Mouse (Mus musculus): ENCODE results near the gene Dlg4.

DNA sequence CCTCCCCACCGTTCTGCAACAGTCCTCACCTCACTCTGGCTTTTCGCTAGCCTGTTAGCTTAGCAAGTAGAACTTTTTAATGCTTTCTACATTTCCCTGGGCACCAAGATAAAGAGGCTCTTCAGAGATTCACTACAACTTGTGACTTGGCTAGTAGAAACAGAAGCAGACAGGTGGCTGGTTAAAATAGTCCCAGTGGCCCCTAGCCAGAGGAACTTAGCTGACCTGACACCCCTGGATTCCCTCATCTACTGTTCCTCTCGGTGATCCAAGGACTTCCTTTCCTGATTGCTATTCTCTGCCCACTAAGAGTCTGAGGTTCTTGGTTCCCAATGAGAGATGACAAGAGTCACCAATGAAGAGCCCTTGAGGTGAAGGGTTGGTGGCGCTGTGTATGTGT, 33.4 kb upstream of the Dlg4 start:
- no peak for TF ChIP-seq CTCF (IDR thresholded peaks at IDR 0.05; ENCODE audit: low read depth, low read length)
- TF ChIP-seq GATA1 (IDR thresholded peaks at IDR 0.05; ENCODE audit: borderline replicate concordance, low read length): no peak
- no peak for TF ChIP-seq GATA2 (IDR thresholded peaks at IDR 0.05; ENCODE audit: borderline replicate concordance, low read depth, low read length)
- TF ChIP-seq POLR2AphosphoS5 (IDR thresholded peaks at IDR 0.05; ENCODE audit: insufficient replicate concordance, low read depth, low read length): no peak

All from G1E (cell line).